Mouse (Mus musculus) G1E (cell line): ENCODE measurements around the gene Tuba1c.

ENCODE experiments used
- CTCF ChIP-seq: IDR thresholded peaks from 2 replicates; pipeline ENCODE4 v1.5.1; 2012; ENCODE audit warnings: low read depth, low read length, inconsistent platforms, mixed read lengths
- GATA1 ChIP-seq: IDR thresholded peaks from 2 replicates; pipeline ENCODE4 v1.6.1; 2012; ENCODE audit warnings: borderline replicate concordance, low read length, inconsistent platforms, mixed read lengths
- POLR2AphosphoS5 ChIP-seq: IDR thresholded peaks from 2 replicates; pipeline ENCODE4 v1.6.1; 2012; ENCODE audit warnings: low read depth, low read length, inconsistent platforms; ENCODE audit not compliant: insufficient replicate concordance

DNA sequence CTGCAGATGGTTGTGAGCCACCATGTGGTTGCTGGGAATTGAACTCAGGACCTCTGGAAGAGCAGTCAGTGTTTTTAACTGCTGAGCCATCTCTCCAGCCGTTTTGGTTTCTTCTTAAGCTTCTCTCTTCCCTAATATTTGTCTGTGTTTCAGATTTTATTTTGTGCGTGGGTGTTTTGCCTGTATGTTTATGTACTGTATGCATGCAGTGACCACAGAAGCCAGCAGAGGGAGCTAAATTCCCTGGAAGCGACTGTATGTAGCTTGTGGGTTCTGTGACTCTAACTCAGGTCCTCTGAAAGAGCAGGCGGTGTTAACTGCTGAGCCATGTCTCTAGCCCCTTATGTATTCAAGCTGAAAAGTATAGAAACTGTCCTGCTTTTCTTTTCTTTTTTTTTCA is 3.4 kb upstream of the Tuba1c start:
- no peak for TF ChIP-seq POLR2AphosphoS5
- peak; percentile 67 for TF ChIP-seq CTCF
- no peak for TF ChIP-seq GATA1
